Mouse (Mus musculus) liver, embryonic 12.5 days (tissue): Measurements from ENCODE around the gene Slc13a2. TPM values are rescaled to one million over a fixed set of nuclear protein-coding genes. Genes with fewer than 3 reads are reported as not detected.

Source experiments
- polyA plus RNA-seq: library from polyadenylated mRNA; unstranded; fragments of >200 nt; fragmentation: Nextera tagmentation; extraction: Ambion mirVana; gene quantifications from 2 replicates; pipeline ENCODE4 v1.2.1, GENCODE M21; 2016

The Slc13a2 gene
- polyA plus RNA-seq, 1 experiment from 2014 or later, result 0.05 TPM

Other genes starting within 250 kb of the Slc13a2 start
- gene Nek8, start 245.5 kb downstream of the Slc13a2 start, polyA plus RNA-seq, result 12.2 and 13.7 TPM in 2 replicates
- 62.6 and 67.1 TPM in 2 replicates for gene Tlcd1, start 245.5 kb downstream of the Slc13a2 start, polyA plus RNA-seq
- gene Rpl23a, start 238.6 kb downstream of the Slc13a2 start, polyA plus RNA-seq, result 1,112 and 1,156 TPM in 2 replicates
- gene Rab34, start 233.8 kb downstream of the Slc13a2 start, polyA plus RNA-seq, result 20.3 and 24.0 TPM in 2 replicates
- 0.31 and 0.63 TPM in 2 replicates for gene Proca1, start 228.8 kb downstream of the Slc13a2 start, polyA plus RNA-seq
- 29.7 and 30.7 TPM in 2 replicates for gene Sdf2, start 176.5 kb downstream of the Slc13a2 start, polyA plus RNA-seq
- 20.2 and 20.3 TPM in 2 replicates for gene Supt6, start 176.2 kb downstream of the Slc13a2 start, polyA plus RNA-seq
- 52.1 and 53.8 TPM in 2 replicates for gene 2610507B11Rik, start 160.5 kb downstream of the Slc13a2 start, polyA plus RNA-seq
- 0.22 and 0.23 TPM in 2 replicates for gene BC030499, start 131.4 kb downstream of the Slc13a2 start, polyA plus RNA-seq
- 38.6 and 40.0 TPM in 2 replicates for gene Spag5, start 120.7 kb downstream of the Slc13a2 start, polyA plus RNA-seq
- gene Aldoc, start 99.2 kb downstream of the Slc13a2 start, polyA plus RNA-seq, result 4.7 and 5.1 TPM in 2 replicates
- gene Pigs, start 93.8 kb downstream of the Slc13a2 start, polyA plus RNA-seq, result 40.8 and 42.6 TPM in 2 replicates
- 46.5 and 50.4 TPM in 2 replicates for gene Unc119, start 78.7 kb downstream of the Slc13a2 start, polyA plus RNA-seq
- not detected in 2 replicates for gene Foxn1, start 35.7 kb downstream of the Slc13a2 start, polyA plus RNA-seq
- gene Slc46a1, start 43.5 kb upstream of the Slc13a2 start, polyA plus RNA-seq, result 5.7 and 6.3 TPM in 2 replicates
- 0.25 and 0.38 TPM in 2 replicates for gene Sarm1, start 75.5 kb upstream of the Slc13a2 start, polyA plus RNA-seq
- 206 and 223 TPM in 2 replicates for gene Vtn, start 76.9 kb upstream of the Slc13a2 start, polyA plus RNA-seq
- gene Sebox, start 81.2 kb upstream of the Slc13a2 start, polyA plus RNA-seq, result 0.12 TPM in 1 of 2 replicates, not detected in the other
- gene Tmem199, start 90.0 kb upstream of the Slc13a2 start, polyA plus RNA-seq, result 40.6 and 41.7 TPM in 2 replicates
- gene Poldip2, start 90.0 kb upstream of the Slc13a2 start, polyA plus RNA-seq, result 96.0 and 96.7 TPM in 2 replicates
- 22.3 and 22.6 TPM in 2 replicates for gene Tnfaip1, start 114.1 kb upstream of the Slc13a2 start, polyA plus RNA-seq
- gene Ift20, start 114.1 kb upstream of the Slc13a2 start, polyA plus RNA-seq, result 81.7 and 84.7 TPM in 2 replicates
- gene Tmem97, start 128.6 kb upstream of the Slc13a2 start, polyA plus RNA-seq, result 111 and 128 TPM in 2 replicates